Mouse (Mus musculus) bone marrow macrophage, adult 2 months (primary cell): ENCODE measurements around the gene Ephx3.

Experiments used
- CTCF ChIP-seq: IDR thresholded peaks from 2 replicates; pipeline ENCODE4 v1.5.1; 2012; ENCODE audit warnings: low read depth, mild to moderate bottlenecking, low read length, moderate library complexity
- POLR2A ChIP-seq: IDR thresholded peaks from 2 replicates; pipeline ENCODE4 v1.6.1; 2012; ENCODE audit warnings: mild to moderate bottlenecking, low read depth, low read length, borderline replicate concordance

DNA sequence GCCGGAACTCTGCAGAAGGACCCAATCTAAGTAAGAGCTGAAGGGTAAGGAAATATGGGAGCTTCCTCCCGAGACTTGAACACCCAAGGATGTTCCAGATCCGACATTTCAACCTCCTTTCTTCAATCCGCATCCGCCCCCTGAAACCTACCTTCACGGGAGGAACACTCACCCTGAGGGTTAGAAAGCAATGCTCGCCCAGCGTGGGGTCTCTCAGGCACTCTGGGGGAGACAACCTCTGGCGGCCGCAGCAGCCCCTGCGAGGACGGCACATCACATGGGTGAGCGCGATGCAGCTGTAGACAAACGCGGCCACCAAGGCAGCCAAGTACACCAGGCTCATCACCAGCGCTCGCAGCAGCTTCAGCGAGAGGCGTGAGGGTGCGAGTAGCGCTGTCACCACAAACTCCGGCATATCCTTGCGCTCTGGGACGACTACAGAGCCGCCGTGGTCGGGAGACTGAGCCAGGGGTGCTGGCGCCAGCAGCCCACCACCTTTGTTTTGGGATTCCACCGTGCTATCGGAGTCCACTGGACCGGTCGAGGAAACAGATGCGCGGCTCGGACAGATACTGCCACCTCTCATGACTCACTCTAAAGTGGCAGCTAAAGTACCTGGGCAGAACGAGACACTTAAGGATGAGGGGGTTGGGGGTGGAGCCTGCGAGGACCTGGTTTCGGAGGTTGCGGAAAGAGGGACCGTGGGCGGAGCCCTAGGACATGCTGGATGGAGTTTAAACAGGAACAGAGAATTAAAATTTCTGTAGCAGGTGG lies at the start of gene Ephx3:
- TF ChIP-seq POLR2A (no peak), CTCF (no peak)
